Mouse (Mus musculus): ENCODE results near the gene B3gnt4.
"Not testable (repeated sequence)": the region's sequence is repeated elsewhere in the genome, so short reads cannot be mapped to it uniquely, and the experiment has no call there.

The B3gnt4 gene

DNA sequence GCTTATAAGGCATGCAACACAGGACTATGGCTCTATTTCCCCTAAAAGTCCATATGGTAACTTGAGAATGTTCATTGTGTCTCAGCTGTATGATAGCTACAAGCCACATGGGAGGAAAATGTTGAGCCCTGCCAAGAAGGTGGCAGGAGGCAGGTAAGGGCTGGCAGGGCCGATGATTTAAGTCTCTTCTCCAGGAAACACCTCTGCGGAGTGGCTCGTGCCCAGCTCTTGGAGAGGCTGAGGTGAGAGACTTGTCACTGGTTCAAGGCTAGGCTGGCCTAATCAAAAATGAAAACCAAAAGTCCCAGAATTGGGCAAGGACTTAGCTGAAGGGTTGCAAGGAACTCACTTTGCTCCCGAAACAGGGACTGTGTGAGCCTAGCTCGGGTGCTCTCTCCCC, at the start of gene B3gnt4:
TSS of gene B3gnt4 (plus strand) at position 301 of the 400 bp plus-strand sequence.
- in situ Hi-C loops (cut with MboI, MseI) = no loop called here

DNA sequence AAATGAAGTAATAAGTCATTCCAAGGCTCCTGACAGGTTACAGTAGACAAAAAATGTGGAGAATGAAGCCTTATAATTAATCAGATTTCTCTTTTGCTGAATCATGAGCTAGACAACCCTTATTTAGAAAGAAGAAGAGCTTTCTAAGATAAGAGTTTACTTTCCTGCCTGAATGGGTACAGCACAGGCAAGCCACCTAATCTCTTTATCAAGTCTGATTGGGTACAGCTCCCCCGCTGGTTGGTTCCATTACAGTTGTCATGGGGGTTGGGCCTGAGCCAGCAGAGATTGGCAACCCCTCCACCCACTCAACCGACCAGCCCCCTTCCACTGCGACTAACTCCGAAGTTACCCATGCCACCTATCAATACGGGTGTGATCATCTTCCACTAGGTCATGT, 48.8 kb upstream of the B3gnt4 start:
- in situ Hi-C loops (cut with MboI, MseI) = no loop called here

DNA sequence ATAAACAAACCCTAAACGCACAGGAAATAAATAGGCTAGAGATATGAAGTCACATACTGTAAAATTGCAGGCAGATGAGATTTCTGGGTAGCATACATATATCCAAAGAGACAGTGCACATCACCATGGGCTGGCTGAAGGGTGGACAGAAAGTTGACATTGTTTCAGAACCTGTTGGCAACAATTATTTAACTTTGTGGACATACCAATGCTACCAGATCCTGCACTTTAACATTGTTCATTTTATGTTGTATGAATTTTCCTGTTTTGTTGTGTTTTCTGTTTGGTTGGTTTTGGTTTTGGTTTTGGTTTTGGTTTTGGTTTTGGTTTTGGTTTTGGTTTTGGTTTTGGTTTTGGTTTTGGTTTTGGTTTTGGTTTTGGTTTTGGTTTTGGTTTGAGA, 45.6 kb upstream of the B3gnt4 start:
- in situ Hi-C loops (cut with MboI, MseI) = no loop called here

DNA sequence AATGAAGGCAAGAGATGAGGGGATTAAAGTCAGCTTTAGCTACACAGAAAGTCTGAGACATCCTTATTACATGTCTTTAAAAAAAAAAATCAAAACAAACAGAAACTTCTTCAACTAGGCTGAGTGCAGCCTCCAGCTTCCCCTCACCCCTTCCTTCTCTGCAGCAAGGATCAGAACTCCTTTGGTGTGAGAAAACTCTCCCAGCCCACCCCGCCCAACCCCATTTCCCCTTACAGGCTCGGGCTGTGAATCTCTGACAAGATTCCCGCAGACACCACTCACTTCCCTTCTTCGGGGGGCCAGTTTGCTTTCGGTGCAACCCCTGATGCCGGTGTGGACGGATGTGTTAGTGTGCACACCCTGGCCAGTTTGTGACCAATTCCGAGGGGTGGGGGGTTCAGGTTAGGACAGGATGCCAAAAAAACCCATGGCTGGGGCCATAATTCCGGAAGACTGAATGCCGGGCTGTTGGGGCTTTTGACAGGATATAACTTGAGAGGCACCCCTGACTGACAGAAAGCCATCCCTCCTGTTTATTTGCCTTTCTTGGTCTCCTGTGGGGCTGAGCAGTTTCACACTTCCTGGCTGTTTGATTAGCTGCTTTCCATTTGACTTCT, 39.4 kb upstream of the B3gnt4 start:
- in situ Hi-C loops (cut with MboI, MseI) = no loop called here

DNA sequence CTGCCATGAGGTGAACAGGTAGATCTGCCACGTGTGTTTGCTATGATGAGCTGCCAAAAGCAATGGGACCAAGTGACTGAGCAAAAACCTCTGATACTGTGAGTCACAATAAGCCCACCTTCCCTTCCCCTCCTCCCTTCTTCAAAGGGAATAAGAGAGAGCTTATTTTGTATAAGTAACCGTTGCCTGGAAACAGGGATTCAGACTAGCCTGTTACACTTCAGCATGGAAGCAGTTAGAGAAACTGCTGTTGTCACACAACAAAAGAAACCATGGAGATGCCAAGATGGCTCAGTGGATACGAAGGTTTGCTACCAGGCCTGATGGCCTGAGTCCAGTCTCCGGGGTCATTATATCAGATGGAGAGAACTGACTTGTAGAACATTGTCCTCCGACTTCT, 36.4 kb upstream of the B3gnt4 start:
- in situ Hi-C loops (cut with MboI, MseI) = no loop called here

DNA sequence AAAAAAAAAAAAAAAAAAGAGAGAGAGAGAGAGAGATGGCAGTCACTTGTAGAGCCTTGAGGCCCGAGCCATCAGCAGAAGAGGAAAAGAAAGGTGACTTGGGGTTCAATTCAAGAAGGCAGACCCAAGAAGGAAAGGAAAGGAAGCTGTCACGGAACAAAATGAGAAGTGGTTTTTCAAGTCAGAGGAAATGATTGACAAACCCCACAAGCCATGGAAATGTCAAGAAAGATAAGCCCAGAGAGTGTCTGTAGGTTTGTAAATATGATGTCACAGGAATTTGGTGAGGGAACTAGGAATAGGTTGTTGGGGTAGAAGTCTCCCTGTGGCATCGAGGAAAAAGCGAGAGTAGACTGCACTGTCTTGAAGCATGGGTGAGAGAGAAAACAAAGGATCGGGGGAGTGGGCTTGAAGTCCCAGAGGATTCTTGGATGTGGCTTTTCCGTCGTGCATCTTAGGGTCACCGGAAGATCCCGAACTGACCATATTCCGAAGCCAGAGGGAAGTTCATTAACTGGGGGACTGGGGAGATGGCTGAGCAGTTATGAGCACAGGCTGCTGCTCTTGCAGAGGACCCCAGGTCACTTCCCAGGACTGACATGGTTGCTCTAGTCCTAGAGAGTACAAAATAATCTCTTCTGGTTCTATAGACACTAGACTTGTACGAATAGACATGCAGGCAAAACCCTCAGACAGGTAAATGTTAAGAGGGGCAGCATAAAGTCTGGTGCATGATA, 22.4 kb upstream of the B3gnt4 start:
- in situ Hi-C loops (cut with MboI, MseI) = loop anchor here (10.0 kb wide), 2 partner anchors 393 to 1743 kb away; no protein-coding TSS in a partner anchor

DNA sequence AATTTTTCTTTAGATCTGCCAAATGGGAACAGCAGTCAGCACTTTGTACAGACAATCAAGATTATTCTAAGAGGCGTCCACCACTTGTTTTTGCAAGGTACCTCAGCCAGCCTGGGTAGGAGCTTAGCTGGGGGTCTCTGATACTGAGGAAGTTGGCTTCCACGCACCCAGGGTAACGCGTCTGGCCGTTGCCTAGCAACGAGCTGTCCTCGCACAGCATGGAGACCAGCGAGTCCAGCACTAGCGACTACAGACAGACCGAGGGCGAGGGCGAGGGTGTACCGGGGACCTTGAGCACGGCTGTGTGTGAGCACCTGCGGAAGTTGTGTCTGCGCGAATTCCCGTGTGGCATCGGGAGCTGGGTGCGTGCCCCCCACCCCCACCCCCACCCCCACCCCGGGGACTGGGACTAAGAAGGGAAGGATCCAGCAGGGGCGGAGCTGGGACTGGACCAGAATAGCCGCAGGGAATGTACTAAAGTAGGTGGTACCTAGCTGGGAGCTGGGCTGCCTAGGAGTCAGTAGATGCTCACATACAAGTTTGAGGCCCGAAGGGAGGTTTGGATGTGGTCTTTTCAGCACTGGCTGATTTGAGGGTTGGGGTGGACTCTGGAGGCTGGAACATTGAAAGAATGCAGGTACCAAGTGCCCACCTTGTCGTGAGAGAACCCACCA, 21.0 kb upstream of the B3gnt4 start, which contains the start of the genes Lrrc43 and Il31:
TSS of gene Lrrc43 (plus strand) at position 194 of the 674 bp plus-strand sequence.
TSS of gene Il31 (minus strand) at position 378 of the 674 bp plus-strand sequence.
- in situ Hi-C loops (cut with MboI, MseI) = loop anchor here (10.0 kb wide), 2 partner anchors 394 to 1744 kb away; no protein-coding TSS in a partner anchor

DNA sequence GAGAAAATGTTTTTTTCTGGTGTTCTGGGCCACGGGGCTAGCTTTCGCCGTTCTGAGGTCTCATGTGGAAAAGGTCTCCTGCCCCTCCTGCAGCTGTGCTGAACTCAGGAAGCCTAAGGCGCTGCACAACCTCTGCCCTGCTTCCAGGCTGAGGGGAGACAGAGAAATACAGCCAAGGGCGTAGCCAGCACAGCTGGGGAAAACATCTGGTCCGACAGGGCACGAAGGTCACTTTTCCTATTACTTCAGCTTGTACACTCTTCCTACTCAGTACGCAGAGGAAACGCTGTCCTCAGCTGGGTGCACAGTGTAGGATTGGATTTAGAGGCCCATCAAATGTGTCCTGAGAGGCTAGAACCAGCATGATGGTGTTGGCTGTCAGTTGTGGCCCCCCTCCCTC, 20.3 kb upstream of the B3gnt4 start:
- in situ Hi-C loops (cut with MboI, MseI) = loop anchor here (10.0 kb wide), 2 partner anchors 395 to 1745 kb away; no protein-coding TSS in a partner anchor

DNA sequence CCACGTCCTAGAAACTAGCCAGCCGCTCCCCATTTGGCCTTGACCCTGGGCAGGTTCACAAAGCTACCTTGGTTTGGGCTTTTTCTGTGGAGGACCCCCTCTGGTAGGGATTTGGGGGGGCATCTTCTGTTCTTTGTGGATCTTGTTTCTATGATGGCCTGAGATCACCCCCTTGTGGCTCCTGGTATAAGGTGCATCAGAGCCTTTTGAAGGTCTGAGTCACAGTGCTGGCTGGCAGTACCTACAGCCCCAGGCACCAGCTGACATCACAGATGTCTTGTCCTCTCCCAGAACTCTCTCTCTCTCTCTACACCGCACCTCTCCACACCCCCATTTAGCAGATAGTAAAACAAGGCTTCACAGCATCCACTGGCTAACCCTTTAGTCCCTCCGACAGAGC, 10.5 kb upstream of the B3gnt4 start:
- in situ Hi-C loops (cut with MboI, MseI) = loop anchor here (5.0 kb wide), 2 partner anchors 57 to 132 kb away; no protein-coding TSS in a partner anchor

DNA sequence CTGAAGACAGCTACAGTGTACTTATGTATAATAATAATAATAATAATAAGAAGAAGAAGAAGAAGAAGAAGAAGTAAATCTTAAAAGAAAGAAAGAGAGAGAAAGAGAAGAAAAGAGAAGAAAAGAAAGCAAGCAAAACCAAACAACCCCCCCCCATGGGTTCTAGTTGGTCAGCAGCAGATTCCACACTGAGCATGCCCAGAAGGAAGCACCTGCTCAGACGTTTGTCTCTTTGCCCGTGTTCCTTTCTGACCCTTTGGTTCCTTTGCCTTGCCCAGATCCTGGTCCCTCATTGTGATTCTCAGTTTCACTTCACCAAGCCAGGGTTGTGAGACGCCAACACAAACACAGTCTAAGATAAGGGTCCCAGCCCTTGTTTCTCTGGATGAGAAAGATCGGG, 8.3 kb upstream of the B3gnt4 start:
- in situ Hi-C loops (cut with MboI, MseI) = loop anchor here in 1 of 2 experiments (5.0 kb wide), 1 partner anchor 135 kb away; no protein-coding TSS in a partner anchor

DNA sequence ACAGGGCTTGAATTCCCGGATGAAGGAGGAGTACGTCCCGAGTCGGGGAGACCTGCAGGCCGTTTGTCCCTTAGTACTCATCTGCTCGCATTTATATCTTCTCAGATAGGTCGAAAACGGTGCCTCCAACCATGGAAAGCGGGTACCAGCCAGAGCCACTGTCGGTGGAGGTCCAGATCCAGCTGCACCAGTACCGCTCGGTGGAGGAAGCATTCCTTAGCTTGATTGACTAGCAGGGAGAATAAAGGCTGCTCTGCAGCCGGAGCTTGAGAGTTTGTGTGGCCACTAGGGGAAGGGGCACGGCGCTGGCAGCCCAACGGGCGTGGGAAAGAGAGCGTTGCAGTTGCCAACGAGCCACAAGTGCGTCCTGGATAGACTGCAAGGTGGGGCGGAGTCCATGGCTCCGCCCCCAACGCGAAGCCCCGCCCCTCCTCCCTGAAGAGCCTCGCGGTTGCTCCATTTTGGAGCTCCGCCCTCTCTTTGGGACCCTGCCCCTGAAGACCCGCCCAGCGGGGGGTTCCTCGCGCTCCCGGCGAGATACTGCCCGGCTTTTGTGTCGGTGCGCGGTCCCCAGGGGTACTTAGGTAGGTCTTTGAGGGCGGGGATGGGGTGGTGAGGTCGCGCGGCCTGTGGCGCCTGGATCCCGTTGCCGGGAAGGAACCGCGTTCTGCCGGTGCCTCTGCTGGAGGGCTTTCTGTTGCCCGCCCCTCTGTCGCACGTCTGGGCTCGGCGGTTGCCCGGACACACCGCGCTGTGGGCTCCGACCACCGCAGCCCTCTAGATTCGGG, 2.1 kb upstream of the B3gnt4 start:
- in situ Hi-C loops (cut with MboI, MseI) = no loop called here

DNA sequence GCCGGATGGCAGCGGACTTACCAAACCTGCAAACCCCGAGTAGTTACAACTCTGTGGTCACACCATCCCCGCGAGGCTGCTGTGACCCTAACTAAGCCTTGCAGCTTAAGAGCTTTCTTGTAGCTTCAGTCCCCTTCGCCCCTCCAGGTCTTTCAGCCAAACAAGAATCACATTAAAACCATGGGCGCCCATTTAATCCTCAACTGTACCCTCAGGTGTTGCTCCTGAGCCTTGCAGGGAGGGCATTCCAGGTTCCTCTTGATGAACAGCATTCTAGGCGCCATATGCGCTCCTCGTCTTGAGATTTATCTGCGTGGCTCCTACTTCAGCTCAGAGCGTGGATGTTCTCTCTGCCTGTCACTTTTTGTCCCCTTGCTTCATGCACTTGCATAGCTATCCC, 1.3 kb upstream of the B3gnt4 start:
- in situ Hi-C loops (cut with MboI, MseI) = no loop called here

DNA sequence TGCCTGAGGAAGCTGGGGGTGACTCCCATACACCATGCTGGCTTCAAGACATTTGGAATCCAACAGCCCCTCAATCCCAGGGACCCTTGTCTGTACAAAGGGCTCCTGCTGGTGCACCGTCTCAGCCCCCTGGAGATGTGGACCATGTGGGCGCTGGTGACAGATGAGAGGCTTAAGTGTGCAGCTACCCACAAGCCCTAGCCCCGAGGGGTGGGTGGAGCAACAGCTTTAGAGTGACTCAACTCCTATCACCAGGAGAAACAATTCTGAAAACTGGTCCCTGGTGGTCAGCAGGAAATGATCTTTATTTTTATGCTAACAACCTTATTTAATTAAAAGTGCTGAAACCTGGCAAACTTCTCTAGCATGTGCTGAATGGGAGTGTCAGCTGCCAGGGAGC, 1.2 kb downstream of the B3gnt4 start:
- in situ Hi-C loops (cut with MboI, MseI) = not testable (repeated sequence)

DNA sequence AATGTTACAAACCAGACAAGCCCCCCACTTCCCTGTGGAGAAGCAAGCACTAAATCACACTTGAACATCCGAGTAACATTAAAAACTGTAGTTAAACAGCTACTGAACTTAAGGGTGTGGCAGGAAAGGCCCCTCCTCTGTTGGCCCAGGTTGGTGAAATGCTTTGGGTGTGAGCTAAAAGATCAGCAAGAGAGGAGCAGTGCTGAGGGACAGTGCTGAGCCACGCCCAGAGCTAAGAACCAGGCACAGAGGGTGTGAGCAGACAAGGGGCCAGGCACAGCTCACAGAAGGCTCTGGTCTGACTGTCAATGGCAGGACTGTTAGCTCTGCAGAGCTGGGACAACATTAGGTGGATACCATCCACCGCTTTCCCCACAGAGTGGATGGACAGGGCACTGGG, 1.8 kb downstream of the B3gnt4 start:
- in situ Hi-C loops (cut with MboI, MseI) = no loop called here

DNA sequence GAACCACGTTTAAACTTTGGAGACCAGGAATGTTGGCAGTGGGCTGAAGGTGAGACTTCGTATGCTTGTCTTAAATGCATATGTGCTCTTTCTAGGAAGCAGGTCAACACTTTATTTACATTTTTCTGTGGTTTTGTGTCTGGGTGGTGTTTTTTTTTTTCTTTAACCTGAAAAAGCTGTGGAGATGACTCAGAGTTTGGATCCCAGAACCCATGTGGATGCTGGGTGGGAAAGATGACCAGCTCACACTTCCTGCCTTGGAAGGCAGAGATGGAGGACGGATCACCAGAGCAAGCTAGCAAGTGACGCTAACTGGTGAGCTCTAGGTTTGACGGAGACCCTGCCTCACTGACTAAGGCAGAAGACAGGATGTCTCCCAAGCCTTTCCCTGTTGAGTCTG, 4.6 kb downstream of the B3gnt4 start:
- in situ Hi-C loops (cut with MboI, MseI) = no loop called here

DNA sequence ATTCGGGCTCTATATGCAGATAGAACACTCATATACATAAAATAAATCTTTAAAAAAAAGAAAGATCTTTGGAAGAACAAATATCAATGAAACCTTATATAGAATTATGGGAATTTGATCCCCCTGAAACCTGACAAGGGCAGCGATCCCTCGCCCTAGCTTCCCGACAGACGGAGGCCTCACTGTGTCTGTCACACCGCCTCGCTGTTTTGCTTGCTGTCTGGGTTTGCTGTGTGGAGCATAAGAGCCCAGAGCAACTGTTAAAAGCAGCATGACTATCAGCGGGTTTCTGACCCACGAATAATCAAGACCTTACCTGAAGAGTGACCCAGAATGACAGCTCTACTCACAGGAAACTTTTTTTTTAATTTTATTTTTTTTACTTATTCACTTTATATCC, 10.4 kb downstream of the B3gnt4 start:
- in situ Hi-C loops (cut with MboI, MseI) = no loop called here

DNA sequence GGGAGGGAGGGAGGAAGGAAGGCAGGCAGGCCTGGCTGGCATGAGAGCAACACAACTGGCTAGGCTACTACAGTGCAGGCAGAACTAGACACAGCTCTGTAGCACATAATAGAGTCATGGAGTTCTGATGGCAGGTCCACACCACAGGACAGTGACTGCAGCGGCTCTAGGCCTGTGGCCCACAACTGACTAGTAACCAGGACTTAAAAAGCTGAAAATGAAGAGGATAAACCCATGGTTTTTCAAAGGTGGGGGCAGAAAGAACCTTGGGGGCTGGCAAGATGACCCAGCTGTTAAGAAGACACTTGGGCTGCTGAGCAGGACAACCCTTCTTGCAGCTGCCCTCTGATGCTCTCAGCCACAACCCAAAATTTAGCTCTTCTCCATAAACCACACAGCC, 11.4 kb downstream of the B3gnt4 start:
- in situ Hi-C loops (cut with MboI, MseI) = no loop called here

DNA sequence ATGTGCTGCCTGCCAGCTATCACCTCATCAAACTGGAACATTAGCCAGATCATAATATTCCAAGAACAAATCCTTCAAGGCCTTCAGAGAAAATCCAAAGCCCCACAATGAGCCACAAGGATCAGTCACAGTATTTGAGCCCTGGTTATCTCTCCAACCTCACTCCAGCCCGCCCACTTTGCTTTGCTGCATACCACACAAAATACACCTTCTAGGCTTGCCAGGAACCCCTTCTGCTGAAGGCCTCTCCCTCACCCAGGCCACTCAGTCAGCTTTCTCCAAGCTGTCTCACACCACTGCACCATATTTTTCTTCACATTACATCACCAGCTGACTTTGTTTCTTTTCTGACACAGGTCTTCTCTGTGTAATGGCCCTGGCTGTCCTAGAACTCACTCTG, 11.9 kb downstream of the B3gnt4 start:
- in situ Hi-C loops (cut with MboI, MseI) = no loop called here

DNA sequence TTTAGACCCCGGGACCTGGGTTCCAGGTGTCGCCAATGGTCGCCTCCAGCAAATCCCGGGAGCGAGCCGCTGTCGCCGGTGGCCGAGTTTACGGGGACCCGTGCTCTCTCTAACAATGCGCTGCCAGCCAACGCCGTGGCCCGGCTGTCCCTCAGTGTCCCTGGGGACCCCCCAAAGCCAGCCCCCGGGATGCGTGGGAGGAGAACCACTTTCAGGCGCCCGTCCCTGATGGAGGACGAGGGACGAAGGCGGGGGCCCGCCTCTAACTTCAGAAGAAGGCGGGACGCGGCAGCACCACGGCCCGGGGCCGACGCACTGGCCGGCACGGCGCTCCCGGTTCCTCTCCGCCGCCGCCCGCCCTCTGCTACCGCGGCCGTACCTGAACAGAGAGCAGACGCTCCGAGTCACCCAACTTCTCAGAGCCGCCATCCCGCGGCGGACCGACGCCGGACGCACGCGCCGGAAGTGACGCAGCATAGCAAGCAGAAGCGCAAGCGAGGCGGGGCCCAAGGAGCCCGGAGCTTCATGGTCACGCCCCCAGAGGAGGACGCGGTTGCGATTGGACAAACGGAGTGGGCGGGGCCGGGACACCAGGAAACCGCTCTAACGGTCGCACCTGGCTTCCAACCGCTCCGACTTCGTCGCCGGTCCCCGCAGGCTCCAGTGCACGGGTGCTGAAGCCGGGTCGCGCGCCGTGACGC, 13.6 kb downstream of the B3gnt4 start, which contains the start of gene Diablo:
TSS of gene Diablo (minus strand) at position 485 of the 701 bp plus-strand sequence.
- in situ Hi-C loops (cut with MboI, MseI) = no loop called here

DNA sequence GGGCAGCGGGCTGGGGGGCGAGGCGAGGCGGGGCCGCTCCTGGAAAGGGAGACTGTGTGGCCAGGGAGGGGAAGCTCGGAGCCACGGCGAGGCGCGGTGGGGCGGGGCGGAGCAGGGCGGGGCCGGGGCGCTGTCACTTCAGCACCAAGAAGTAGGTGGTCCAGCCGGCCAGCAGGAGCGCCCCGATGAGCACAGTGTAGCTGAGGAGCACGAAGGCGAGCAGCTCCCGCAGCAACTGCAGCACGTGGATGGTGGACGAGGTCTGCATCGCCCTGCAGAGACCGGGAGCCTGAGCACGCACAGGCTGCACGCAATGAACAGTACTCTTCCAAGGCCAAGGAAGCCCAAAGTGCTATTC, 14.1 kb downstream of the B3gnt4 start:
- in situ Hi-C loops (cut with MboI, MseI) = no loop called here

DNA sequence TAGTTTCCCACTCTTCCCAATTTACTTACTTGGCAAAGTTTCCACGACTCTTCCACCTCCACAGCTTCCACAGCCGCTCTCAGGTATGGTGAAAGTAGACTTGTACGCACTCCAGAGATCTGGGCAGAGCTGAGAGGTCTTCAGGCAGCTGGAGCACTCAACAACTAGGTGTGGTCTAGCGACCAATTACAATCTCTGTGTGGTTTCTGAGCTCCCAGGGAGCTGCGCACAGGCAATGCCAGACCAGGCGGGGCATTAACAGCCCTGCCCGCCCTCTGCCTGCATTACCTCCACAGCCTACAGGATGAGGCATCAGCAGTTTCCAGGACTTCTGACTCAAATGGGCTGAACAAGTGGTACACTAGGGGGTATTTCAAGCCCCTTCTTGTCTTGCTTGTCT, 15.0 kb downstream of the B3gnt4 start, which contains the start of gene Gm49027:
TSS of gene Gm49027 (minus strand) at position 208 of the 400 bp plus-strand sequence.
- in situ Hi-C loops (cut with MboI, MseI) = loop anchor here in 1 of 2 experiments (5.0 kb wide), 2 partner anchors 52 to 448 kb away; no protein-coding TSS in a partner anchor
